Mouse (Mus musculus): ENCODE results near the gene Llgl2. TPM values are rescaled to one million over a fixed set of nuclear protein-coding genes. Genes with fewer than 3 reads are reported as not detected.

The Llgl2 gene
- polyA plus RNA-seq, 1 experiment from 2014 or later: 4.4 TPM

DNA sequence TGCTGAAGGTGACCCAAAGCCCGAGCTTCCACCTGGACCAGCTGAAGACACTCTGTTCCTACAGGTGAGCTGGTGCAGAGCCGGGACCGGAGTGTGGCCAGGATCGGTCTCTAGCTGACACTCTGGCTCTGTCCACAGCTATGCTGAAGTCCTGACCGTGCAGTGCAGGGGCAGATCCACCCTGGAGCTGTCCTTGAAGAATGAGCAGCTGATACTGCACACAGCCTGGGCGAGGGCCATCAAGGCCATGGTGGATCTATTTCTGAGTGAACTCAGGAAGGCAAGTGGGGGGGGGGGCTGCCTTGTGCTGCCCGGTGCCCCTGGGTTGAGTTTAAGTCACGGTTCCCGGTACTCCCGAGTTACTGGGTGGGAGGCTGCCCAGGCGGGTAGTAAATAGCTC lies 62.6 kb downstream of the Llgl2 start:
- H3K9me3 ChIP-seq: no peaks in the 10 kb centered on the region
- H3K9ac ChIP-seq (replicated peaks): no peak overlapping the region
- no peak overlapping the region for H3K4me2 ChIP-seq (replicated peaks)
- no peak for ATAC-seq (ENCODE audit: low FRiP score, low read depth)
- H3K36me3 ChIP-seq: no peaks in the 10 kb centered on the region
- no peak overlapping the region for H3K4me3 ChIP-seq
- H3K4me1 ChIP-seq: no peaks in the 10 kb centered on the region
- peaks cover 27% of the 10 kb centered on the region for H3K27me3 ChIP-seq
- H3K27ac ChIP-seq (replicated peaks): no peak overlapping the region
- 87% methylated on average over 11 of the region's 11 CpGs for WGBS

DNA sequence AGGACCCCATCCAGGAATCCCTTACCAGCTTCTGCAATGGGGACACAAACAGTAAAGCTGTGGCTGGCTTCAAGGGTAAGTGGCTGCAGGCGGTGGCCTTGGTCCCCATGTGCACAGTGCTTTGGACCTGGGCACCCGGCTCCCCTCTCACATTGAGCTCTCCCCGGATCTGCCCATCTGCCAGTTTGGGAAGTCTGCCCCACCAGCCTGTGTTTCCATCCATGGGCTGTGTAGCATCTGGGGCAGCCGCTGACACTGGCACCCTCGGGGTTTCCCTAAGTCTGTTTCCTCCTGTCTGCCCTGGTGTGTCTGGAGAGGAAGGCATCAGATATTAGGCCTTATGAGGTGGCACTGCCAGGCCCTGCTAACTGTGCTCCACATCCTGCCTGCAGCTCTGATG lies 64.2 kb downstream of the Llgl2 start:
- Histone ChIP-seq H3K9me3 (no peaks in the 10 kb centered on the region), H3K4me1 (no peaks in the 10 kb centered on the region), H3K27me3 (peaks cover 15% of the 10 kb centered on the region), H3K4me3 (no peak overlapping the region), H3K27ac (replicated peaks) (no peak overlapping the region), H3K36me3 (peaks cover 9% of the 10 kb centered on the region), H3K9ac (replicated peaks) (no peak overlapping the region), H3K4me2 (replicated peaks) (no peak overlapping the region)
- ATAC-seq (ENCODE audit: low FRiP score, low read depth): no peak
- 90% methylated on average over 5 of the region's 5 CpGs for WGBS

DNA sequence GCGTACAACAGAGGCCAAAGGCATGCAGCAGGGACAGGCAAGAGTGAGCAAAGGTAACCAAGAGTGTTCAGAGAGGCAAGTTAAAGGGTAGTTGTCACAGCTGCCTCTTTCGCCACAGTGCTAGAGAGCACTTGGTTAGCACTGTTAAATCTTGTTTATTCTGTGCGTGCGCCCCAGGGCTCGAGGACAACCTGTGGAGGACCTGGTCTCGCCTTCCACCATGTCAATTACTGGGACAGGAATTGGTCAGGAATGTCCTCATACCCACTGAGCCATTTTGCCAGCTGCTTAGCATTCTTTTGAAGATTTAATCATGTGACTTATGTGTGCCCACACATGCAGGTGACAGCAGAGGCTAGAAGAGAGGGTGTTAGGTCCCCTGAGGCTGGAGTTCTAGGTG lies 65.3 kb downstream of the Llgl2 start:
- no peak for ATAC-seq (ENCODE audit: low FRiP score, low read depth)
- no peak overlapping the region for H3K4me3 ChIP-seq
- no peaks in the 10 kb centered on the region for H3K4me1 ChIP-seq
- peaks cover 20% of the 10 kb centered on the region for H3K36me3 ChIP-seq
- peaks cover 4% of the 10 kb centered on the region for H3K27me3 ChIP-seq
- H3K9me3 ChIP-seq: no peaks in the 10 kb centered on the region
- WGBS: 79% methylated on average over 6 of the region's 6 CpGs
- no peak overlapping the region for H3K4me2 ChIP-seq (replicated peaks)
- H3K9ac ChIP-seq (replicated peaks): no peak overlapping the region
- no peak overlapping the region for H3K27ac ChIP-seq (replicated peaks)

DNA sequence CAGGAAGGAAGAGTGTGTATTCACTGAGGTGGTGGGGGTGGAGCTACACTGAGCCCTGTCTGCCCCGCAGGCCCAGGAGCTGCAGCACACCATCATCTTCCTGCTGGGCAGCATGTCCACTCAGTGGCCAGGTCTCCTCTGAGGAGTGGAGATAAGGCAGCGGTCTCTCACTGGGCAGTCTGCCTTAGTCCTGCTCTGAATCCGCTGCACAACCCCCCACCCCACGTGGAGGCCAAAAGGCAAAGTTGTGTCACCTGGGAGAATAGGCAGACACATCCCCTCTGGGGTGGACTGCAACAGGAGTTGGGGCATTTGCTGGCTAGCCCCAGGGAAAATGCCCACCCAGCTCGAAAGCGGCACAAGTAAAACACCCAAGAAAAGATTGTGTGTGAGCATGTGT lies 68.4 kb downstream of the Llgl2 start:
- no peaks in the 10 kb centered on the region for H3K9me3 ChIP-seq
- H3K9ac ChIP-seq (replicated peaks): no peak overlapping the region
- no peaks in the 10 kb centered on the region for H3K4me1 ChIP-seq
- H3K27me3 ChIP-seq: no peaks in the 10 kb centered on the region
- ATAC-seq (ENCODE audit: low FRiP score, low read depth): no peak
- 60% methylated on average over 6 of the region's 6 CpGs for WGBS
- H3K4me2 ChIP-seq (replicated peaks): no peak overlapping the region
- no peak overlapping the region for H3K27ac ChIP-seq (replicated peaks)
- no peak overlapping the region for H3K4me3 ChIP-seq
- peaks cover 46% of the 10 kb centered on the region for H3K36me3 ChIP-seq

DNA sequence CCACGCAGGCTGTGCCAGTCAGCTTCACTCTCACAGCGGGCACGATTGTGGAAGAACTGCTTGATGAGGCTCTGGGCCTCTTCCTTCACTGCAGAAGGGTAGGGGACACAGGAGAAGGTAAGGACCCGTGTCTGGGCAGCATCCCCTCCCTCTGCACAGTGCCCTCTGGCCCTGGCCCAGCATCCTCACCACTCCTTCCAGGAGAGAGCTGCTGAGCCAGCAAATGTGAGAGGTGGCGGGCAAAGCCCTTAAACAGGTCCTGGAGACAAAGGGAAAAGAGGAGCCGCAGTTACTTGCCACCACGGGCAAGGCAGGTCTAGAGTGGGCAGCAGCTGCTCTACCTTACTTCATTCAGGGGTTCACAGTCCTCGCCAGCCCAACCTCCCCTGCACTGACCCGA lies 69.2 kb downstream of the Llgl2 start:
- no peak overlapping the region for H3K27ac ChIP-seq (replicated peaks)
- no peaks in the 10 kb centered on the region for H3K9me3 ChIP-seq
- no peaks in the 10 kb centered on the region for H3K27me3 ChIP-seq
- H3K4me3 ChIP-seq: no peak overlapping the region
- ATAC-seq (ENCODE audit: low FRiP score, low read depth): no peak
- WGBS: 90% methylated on average over 9 of the region's 9 CpGs
- H3K4me2 ChIP-seq (replicated peaks): no peak overlapping the region
- H3K9ac ChIP-seq (replicated peaks): no peak overlapping the region
- peaks cover 46% of the 10 kb centered on the region for H3K36me3 ChIP-seq
- no peaks in the 10 kb centered on the region for H3K4me1 ChIP-seq

DNA sequence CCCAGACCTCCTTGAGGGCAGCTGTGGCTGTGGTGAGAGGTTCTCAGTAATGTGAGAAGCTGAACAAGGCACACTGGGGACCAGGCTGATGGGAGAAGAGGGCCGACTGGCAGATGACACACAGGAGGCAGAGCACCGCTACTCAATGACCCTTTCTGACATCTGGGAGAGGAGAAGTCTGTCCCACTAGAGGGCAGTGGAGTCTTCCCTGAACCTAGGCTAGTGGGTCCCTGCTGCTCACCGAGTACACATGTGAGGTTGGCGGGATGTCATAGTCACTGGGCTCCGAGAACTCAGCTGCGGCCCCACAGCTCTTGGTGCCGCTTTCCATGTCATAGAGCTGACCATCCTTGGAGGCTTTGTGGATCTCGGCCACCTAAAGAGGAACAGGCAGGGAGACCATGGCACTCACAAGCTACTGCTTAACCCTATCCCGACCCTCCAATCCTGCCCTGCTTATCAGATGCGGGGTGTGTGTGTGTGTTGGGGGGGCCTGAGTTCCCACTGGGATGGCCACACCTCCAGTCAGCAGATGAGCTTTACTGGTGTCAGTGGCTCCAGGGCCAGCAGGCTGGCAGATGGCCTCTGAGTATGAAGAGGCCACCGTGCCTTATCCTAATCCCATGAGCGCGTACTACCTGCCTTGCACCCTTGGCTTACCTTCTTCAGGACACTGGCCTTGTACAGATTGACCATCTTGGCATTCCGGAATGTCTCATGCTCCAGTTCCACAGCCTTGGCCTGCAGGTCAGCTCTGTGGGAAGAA lies 71.1 kb downstream of the Llgl2 start:
- no peak overlapping the region for H3K27ac ChIP-seq (replicated peaks)
- H3K9me3 ChIP-seq: no peaks in the 10 kb centered on the region
- peaks cover 5% of the 10 kb centered on the region for H3K4me1 ChIP-seq
- H3K27me3 ChIP-seq: no peaks in the 10 kb centered on the region
- 79% methylated on average over 14 of the region's 14 CpGs for WGBS
- no peak overlapping the region for H3K9ac ChIP-seq (replicated peaks)
- H3K4me2 ChIP-seq (replicated peaks): no peak overlapping the region
- H3K36me3 ChIP-seq: peaks cover 46% of the 10 kb centered on the region
- no peak for ATAC-seq (ENCODE audit: low FRiP score, low read depth)
- no peak overlapping the region for H3K4me3 ChIP-seq

DNA sequence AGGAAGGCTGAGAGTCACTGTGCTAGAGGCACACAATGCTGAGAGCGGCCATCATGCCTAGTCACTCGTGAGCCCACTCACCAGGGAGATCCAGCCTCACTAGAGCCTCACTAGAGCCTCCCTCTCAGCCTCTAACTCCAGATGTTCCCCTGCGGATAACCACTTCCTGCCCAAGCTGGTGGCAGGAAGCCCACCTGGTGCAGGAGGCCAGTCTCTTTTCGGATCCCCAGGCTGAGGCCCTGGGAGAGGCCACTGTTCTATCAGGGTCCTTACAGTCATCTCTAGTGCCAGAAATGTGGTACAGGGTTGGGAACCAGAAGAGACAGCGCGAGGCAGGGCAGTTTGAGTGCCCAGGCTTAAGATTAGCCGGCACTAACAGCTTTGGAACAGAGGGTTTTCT lies 74.6 kb downstream of the Llgl2 start:
- no peak for ATAC-seq (ENCODE audit: low FRiP score, low read depth)

DNA sequence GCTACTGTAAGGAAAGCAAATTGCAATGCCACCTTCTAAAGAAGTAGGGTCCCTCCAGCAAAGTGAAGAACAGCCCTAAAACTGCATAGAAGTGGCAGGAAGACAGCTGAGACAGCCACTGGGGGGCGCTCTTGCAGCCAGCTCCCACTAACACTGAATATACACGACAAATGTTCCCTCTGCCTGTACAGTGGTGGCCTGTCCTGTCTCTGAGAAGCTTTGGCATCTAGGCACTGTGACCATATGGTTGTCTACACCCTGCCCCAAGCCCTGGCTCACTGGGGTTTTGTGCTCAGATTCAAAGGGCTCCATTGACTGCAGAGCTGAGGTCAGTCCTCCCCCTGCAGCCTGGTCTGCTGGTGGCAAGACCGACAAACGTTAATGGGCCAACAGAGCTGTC lies 75.0 kb downstream of the Llgl2 start:
- H3K36me3 ChIP-seq: peaks cover 29% of the 10 kb centered on the region
- H3K4me1 ChIP-seq: peaks cover 18% of the 10 kb centered on the region
- H3K27me3 ChIP-seq: no peaks in the 10 kb centered on the region
- H3K4me3 ChIP-seq: no peak overlapping the region
- 28% methylated on average over 4 of the region's 4 CpGs for WGBS
- no peak overlapping the region for H3K4me2 ChIP-seq (replicated peaks)
- H3K9me3 ChIP-seq: no peaks in the 10 kb centered on the region
- ATAC-seq (ENCODE audit: low FRiP score, low read depth): no peak
- H3K9ac ChIP-seq (replicated peaks): no peak overlapping the region; the same call in 1 of the 2 replicates
- no peak overlapping the region for H3K27ac ChIP-seq (replicated peaks)

More for the DNA sequence above, 74.6 kb downstream of the Llgl2 start:
- Histone ChIP-seq H3K4me3 (no peak overlapping the region), H3K4me1 (peaks cover 18% of the 10 kb centered on the region), H3K36me3 (peaks cover 33% of the 10 kb centered on the region), H3K9me3 (no peaks in the 10 kb centered on the region), H3K4me2 (replicated peaks) (no peak overlapping the region), H3K27ac (replicated peaks) (no peak overlapping the region), H3K9ac (replicated peaks) (no peak overlapping the region), H3K27me3 (no peaks in the 10 kb centered on the region)
- 86% methylated on average over 7 of the region's 7 CpGs for WGBS

DNA sequence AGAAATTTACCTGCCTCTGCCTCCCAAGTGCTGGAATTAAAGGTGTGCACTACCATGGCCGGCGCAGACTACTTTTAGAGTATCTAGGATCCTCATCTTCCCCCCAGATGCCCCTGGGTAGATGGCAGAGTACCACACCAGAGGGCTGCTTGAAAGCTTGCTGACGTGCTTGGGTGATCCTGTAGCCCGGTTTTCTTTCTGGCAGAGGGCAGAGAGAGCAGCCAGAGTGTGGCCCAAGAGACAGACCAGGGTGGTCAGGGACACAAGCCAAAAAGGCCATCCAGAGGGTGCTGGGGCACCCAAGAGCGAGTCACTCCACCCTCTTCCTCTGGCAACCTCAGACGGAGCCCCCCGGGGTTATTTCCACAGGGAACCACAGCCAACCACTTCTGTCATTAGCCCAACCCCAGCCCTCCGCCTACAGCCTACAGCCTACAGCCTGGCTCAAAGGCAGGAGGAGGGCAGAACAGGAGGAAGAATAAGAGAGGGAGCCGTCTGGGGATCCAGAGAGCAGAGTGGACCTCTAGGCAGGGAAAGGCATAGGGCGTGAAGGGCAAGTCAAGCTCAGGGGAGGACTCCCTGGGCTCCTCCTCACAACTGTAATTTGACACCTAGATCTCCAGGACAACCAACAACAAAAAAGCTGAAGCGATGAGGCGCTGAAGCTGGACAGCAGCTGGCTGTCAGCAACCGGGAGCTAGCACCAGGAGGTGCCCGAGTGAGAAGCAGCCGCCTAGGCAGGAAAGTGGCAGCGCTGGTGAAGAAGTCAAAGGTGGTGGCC lies 75.8 kb downstream of the Llgl2 start, which contains the start of gene Smim5:
Gene Smim5 (plus strand): TSS at position 481 of the 781 bp plus-strand sequence.
- H3K27ac ChIP-seq (replicated peaks): peak within 1 kb of the TSS; percentile 1; the same call in 1 of the 2 replicates
- peaks cover 21% of the 10 kb centered on the region for H3K36me3 ChIP-seq
- H3K4me3 ChIP-seq: no peak within 1 kb of the TSS
- 31% methylated on average over 16 of the region's 16 CpGs for WGBS
- H3K27me3 ChIP-seq: no peaks in the 10 kb centered on the region
- ATAC-seq (ENCODE audit: low FRiP score, low read depth): no peak
- peaks cover 18% of the 10 kb centered on the region for H3K4me1 ChIP-seq
- no peak within 1 kb of the TSS for H3K4me2 ChIP-seq (replicated peaks)
- H3K9me3 ChIP-seq: no peaks in the 10 kb centered on the region
- H3K9ac ChIP-seq (replicated peaks): no peak within 1 kb of the TSS; the same call in 1 of the 2 replicates

DNA sequence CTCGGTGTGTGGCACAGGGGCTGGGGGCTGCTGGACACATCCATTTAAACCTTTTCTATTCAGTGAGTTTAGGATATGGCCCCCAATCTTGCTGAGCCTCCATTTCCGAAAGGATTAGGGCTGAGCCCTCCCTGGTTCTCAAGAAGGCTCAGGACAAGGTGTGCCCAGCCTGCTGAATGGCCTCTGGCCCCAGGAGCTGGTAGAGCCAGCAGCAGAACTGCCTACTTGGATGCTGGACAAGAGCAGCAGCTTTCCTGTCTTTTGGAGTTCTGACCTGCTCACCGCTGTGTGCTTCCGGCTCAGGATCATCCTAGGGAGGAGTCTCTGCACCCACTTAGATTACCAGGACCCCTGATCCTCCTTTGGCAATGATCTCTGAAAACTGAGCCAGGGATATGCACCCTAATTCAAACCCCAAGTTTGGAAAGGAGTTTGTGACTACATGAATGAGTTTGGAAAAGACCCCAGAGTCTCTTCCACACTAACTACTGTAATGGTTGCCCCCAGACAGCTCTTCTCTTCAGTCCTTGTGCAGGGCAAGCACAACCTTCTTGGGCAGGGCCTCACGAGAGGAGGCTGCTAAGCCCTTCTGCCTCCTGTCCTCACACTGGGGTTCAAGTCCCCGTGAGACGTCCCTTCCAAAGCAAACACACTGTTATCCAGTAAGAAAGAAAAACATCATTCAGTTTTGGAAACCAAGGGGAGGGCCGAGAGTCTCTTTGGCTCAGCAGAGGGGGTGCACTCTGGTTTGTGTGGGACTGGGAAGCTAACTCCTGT lies 76.9 kb downstream of the Llgl2 start:
- Histone ChIP-seq H3K27ac (replicated peaks) (no peak overlapping the region), H3K4me1 (peaks cover 22% of the 10 kb centered on the region), H3K27me3 (no peaks in the 10 kb centered on the region), H3K9me3 (no peaks in the 10 kb centered on the region), H3K4me3 (no peak overlapping the region), H3K9ac (replicated peaks) (no peak overlapping the region), H3K4me2 (replicated peaks) (no peak overlapping the region), H3K36me3 (peaks cover 10% of the 10 kb centered on the region)
- WGBS: 70% methylated on average over 8 of the region's 8 CpGs
- no peak for ATAC-seq (ENCODE audit: low FRiP score, low read depth)

DNA sequence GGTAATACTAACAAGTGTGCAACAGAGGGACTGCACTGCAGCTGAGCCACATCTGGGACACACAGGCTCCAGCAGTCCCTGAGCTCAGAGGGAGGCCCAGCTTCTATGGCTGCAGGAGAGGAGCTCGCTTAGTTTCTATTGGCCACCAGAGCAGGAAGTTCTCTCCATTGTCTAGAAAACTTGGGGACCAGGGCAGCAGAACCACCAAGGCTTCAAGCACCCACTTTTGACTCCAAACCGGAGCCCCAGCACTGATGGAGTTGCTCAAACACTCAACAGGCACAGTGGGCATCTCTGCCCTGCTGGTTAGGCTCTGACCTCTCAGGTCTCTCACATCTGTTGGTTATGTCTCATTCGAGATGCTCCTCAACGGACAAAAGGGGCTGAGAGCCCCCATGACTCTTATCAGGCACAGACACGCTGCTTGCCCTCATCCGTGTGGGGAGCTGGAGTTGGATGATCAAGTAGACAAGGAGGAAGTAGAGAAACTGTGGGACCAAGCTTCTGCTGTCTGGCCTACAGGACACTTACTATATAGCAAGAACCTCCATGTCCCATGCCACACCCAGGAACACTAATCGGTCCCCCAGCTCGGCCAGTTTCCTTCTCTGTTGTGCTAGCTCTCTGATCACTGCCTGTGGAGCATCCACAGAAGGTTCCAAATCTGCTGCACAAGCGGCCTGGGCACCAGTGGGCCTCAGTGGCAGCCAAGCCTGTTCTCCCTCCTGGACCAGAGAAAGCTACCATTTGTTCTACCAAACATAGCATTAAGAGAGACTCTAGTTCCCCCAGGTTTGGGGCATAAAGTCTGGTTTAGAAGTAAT lies 77.7 kb downstream of the Llgl2 start:
- Histone ChIP-seq H3K9ac (replicated peaks) (no peak overlapping the region), H3K4me1 (peaks cover 24% of the 10 kb centered on the region), H3K36me3 (peaks cover 6% of the 10 kb centered on the region), H3K4me3 (no peak overlapping the region), H3K4me2 (replicated peaks) (no peak overlapping the region), H3K27ac (replicated peaks) (no peak overlapping the region), H3K27me3 (no peaks in the 10 kb centered on the region), H3K9me3 (no peaks in the 10 kb centered on the region)
- WGBS: 88% methylated on average over 9 of the region's 9 CpGs
- no peak for ATAC-seq (ENCODE audit: low FRiP score, low read depth)

Data from midbrain, embryonic 12.5 days (tissue).